18 mouse cellular contexts compared by ENCODE assay signal in the genomic region with DNA sequence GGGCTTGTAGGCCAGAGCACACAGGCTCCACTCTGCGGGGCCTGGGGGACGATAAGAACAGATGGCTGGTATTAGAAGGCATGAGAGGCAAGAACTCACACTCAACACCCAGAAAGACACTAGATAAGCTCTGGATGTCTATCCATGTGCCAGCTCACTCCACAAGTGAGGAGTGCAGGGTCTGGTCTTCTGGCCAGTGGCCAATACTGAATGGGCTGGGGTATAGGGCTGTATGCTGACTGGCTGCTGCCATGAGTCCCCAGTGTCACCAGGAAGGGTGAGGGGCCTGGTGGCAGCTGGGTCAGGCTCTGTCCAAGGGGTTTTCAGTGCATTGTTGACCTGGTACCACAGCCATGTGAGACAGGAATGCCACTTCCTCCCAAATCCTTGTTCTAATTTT.
"Had no signal": no experiment of that assay in that cellular context is flagged by ENCODE, and none has a peak within 500 bp of the region (broad histone marks: within the 10 kb centered on the region; RNA-seq: fewer than 3 reads in every experiment).

No protein-coding gene starts in this region.

- H3K4me1 ChIP-seq: midbrain, embryonic 12.5 days; neural tube, embryonic 15.5 days had no signal

- H3K27ac ChIP-seq: midbrain, embryonic 10.5 days; midbrain, embryonic 12.5 days; neural tube, embryonic 13.5 days; neural tube, embryonic 15.5 days had no signal

- ATAC-seq: midbrain, embryonic 16.5 days had no signal

- H3K9me3 ChIP-seq: midbrain, embryonic 10.5 days; midbrain, embryonic 12.5 days; neural tube, embryonic 13.5 days; neural tube, embryonic 15.5 days had no signal

- H3K4me3 ChIP-seq: midbrain, embryonic 10.5 days; midbrain, embryonic 12.5 days; myocyte; neural tube, embryonic 13.5 days; neural tube, embryonic 15.5 days had no signal

- H3K36me3 ChIP-seq: midbrain, embryonic 10.5 days; midbrain, embryonic 12.5 days; neural tube, embryonic 13.5 days had no signal

- H3K9ac ChIP-seq: lung, embryonic 14.5 days; midbrain, embryonic 12.5 days; neural tube, embryonic 13.5 days; neural tube, embryonic 15.5 days had no signal

- H3K4me2 ChIP-seq: lung, embryonic 14.5 days; midbrain, embryonic 12.5 days; neural tube, embryonic 13.5 days; neural tube, embryonic 15.5 days had no signal

- H3K27me3 ChIP-seq: neural tube, embryonic 13.5 days; neural tube, embryonic 15.5 days had no signal

- DNase-seq: lung, embryonic 14.5 days; lung, postnatal 10 days; lung, postnatal 4 days; midbrain, embryonic 14.5 days; retina, postnatal 1 day; right cerebral cortex, adult 18-20 months; right cerebral cortex, postnatal 25 days; right cerebral cortex, postnatal 4 days; spleen, adult 18-20 months; thymus, adult 18-20 months; thymus, postnatal 14 days; thymus, postnatal 36 days had no signal
